Mouse (Mus musculus) thymus, adult 2 months (tissue): ENCODE data around the gene Gm5751.

ENCODE experiments used
- CTCF ChIP-seq: fragments of 200-500 bp; IDR thresholded peaks from 2 replicates; pipeline ENCODE4 v1.5.1; 2012; ENCODE audit warnings: mild to moderate bottlenecking, control low read depth, low read length, moderate library complexity, borderline replicate concordance; ENCODE audit not compliant: control insufficient read depth, poor library complexity, insufficient read depth; ENCODE audit errors: extremely low read depth
- POLR2A ChIP-seq: fragments of 200-500 bp; IDR thresholded peaks from 2 replicates; pipeline ENCODE4 v1.6.1; 2012; ENCODE audit warnings: mild to moderate bottlenecking, low read length, control low read depth, moderate library complexity; ENCODE audit not compliant: control insufficient read depth, poor library complexity, insufficient read depth; ENCODE audit errors: extremely low read depth

DNA sequence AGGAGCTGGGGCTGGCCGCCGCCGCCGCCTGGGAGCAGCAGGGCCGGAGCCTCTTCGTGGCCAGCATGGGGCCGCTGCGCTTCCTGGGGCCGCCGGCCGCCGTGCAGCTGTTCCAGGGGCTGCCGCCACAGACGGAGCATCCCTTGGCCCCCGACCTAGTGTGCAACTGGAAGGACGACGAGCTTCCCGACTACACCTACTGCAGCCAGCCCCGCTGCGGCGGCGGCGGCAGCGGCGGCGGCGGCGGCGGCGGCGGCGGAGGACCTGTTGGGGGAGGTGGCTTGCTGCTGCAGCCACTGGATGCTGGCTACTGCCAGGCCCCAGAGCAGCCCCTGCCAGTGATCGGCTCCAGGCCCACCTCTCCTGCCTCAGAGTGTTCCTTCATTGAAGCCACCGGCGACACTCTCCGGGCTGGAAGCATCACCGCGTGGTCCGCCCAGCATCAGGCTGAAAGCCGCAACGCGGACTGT is 19.2 kb downstream of the Gm5751 start:
- TF ChIP-seq CTCF (no peak), POLR2A (no peak)
